Mouse (Mus musculus) CH12.LX (cell line): ENCODE results near the gene Edem2. TPM values are rescaled to one million over a fixed set of nuclear protein-coding genes. Genes with fewer than 3 reads are reported as not detected.

Source experiments
- DNase-seq: peaks from one replicate; pipeline ENCODE4 v3.0.0-alpha.2; 2013; ENCODE audit errors: extremely low read depth
- H3K27ac ChIP-seq: 2 replicates; pipeline ENCODE4 v1.5.1; 2012; ENCODE audit warnings: low read depth, mild to moderate bottlenecking, control low read depth, moderate library complexity; ENCODE audit not compliant: insufficient read depth
- H3K27me3 ChIP-seq: replicated peaks from 2 replicates; pipeline ENCODE3; 2012; ENCODE audit warnings: inconsistent platforms
- H3K36me3 ChIP-seq, 2 experiments: replicated peaks in 1 of 2; 2 replicates each; pipeline versions ENCODE3 to v1.6.1; 2012; ENCODE audit warnings: inconsistent platforms in 1 of 2, low read length in 1 of 2, mild to moderate bottlenecking in 1 of 2, mixed read lengths in 1 of 2, moderate library complexity in 1 of 2; ENCODE audit not compliant: control insufficient read depth in 1 of 2, insufficient read depth in 1 of 2
- H3K4me1 ChIP-seq, 2 experiments: 2 replicates each; pipeline ENCODE4 v1.6.1; 2012; ENCODE audit warnings: inconsistent platforms in 1 of 2, moderate library complexity in 1 of 2; ENCODE audit not compliant: insufficient read depth in 2 of 2, control insufficient read depth in 1 of 2
- H3K4me2 ChIP-seq: 2 replicates; pipeline ENCODE4 v1.6.1; 2012; ENCODE audit warnings: low read depth, mild to moderate bottlenecking, control low read depth; ENCODE audit not compliant: poor library complexity, insufficient read depth, severe bottlenecking
- H3K4me3 ChIP-seq, 3 experiments: fragments of 150-350 bp in 1 of 3; sonication (generic) in 1 of 3; replicated peaks in 1 of 3; 2 replicates each; pipeline versions ENCODE3 to v1.5.1; 2011 to 2012; ENCODE audit warnings: low read depth in 2 of 3, low read length in 2 of 3, mild to moderate bottlenecking in 2 of 3, moderate library complexity in 2 of 3, control low read depth in 1 of 3, improper control_type of control experiment in 1 of 3, inconsistent platforms in 1 of 3, mixed read lengths in 1 of 3; ENCODE audit not compliant: poor library complexity in 1 of 3
- H3K79me2 ChIP-seq: replicated peaks from 2 replicates; pipeline ENCODE4 v1.6.1; 2012; ENCODE audit warnings: mild to moderate bottlenecking, moderate library complexity; ENCODE audit not compliant: control insufficient read depth, poor library complexity, insufficient read depth, severe bottlenecking; ENCODE audit errors: extremely low read depth
- H3K9ac ChIP-seq: 2 replicates; pipeline ENCODE4 v1.6.1; 2012; ENCODE audit warnings: low read depth, mild to moderate bottlenecking, control low read depth, moderate library complexity; ENCODE audit not compliant: insufficient read depth
- H3K9me3 ChIP-seq: replicated peaks from 2 replicates; pipeline ENCODE3; 2012; ENCODE audit warnings: low read length, inconsistent platforms, mixed read lengths
- BHLHE40 ChIP-seq: IDR thresholded peaks from 2 replicates; pipeline ENCODE4 v1.6.1; 2011; ENCODE audit warnings: mild to moderate bottlenecking, low read depth, low read length, improper control_type of control experiment
- CHD1 ChIP-seq: IDR thresholded peaks from 2 replicates; pipeline ENCODE4 v1.6.1; 2012; ENCODE audit warnings: low read depth, low read length, improper control_type of control experiment, inconsistent platforms
- CHD2 ChIP-seq: IDR thresholded peaks from 2 replicates; pipeline ENCODE4 v1.6.1; 2011; ENCODE audit warnings: low read length, improper control_type of control experiment
- CTCF ChIP-seq, 2 experiments: IDR thresholded peaks in 1 of 2; conservative IDR thresholded peaks in 1 of 2; 2 replicates each; pipeline ENCODE4 v1.5.1; 2011 to 2012; ENCODE audit warnings: low read depth in 2 of 2, low read length in 2 of 2, improper control_type of control experiment in 1 of 2, inconsistent platforms in 1 of 2, mild to moderate bottlenecking in 1 of 2, moderate library complexity in 1 of 2
- ELF1 ChIP-seq: IDR thresholded peaks from 2 replicates; pipeline ENCODE4 v1.6.1; 2014; ENCODE audit warnings: low read depth, mild to moderate bottlenecking, inconsistent platforms, low read length, improper control_type of control experiment
- EP300 ChIP-seq: IDR thresholded peaks from 2 replicates; pipeline ENCODE4 v1.6.1; 2011; ENCODE audit warnings: low read length, improper control_type of control experiment
- ETS1 ChIP-seq: conservative IDR thresholded peaks from 2 replicates; pipeline ENCODE4 v1.6.1; 2012; ENCODE audit warnings: low read depth, mild to moderate bottlenecking, inconsistent platforms, low read length, improper control_type of control experiment, moderate library complexity
- GABPA ChIP-seq: IDR thresholded peaks from 2 replicates; pipeline ENCODE4 v1.6.1; 2012; ENCODE audit warnings: low read depth, low read length, improper control_type of control experiment, inconsistent platforms; ENCODE audit not compliant: insufficient replicate concordance
- HCFC1 ChIP-seq: IDR thresholded peaks from 2 replicates; pipeline ENCODE4 v1.6.1; 2012; ENCODE audit warnings: low read depth, mild to moderate bottlenecking, inconsistent platforms, low read length, improper control_type of control experiment
- JUN ChIP-seq: IDR thresholded peaks from 2 replicates; pipeline ENCODE4 v1.6.1; 2011; ENCODE audit warnings: low read depth, mild to moderate bottlenecking, low read length, improper control_type of control experiment, moderate library complexity; ENCODE audit not compliant: insufficient read depth
- JUND ChIP-seq: conservative IDR thresholded peaks from 2 replicates; pipeline ENCODE4 v1.6.1; 2011; ENCODE audit warnings: low read depth, low read length, improper control_type of control experiment
- KAT2A ChIP-seq: IDR thresholded peaks from 2 replicates; pipeline ENCODE4 v1.6.1; 2012; ENCODE audit warnings: low read length, improper control_type of control experiment, inconsistent platforms; ENCODE audit not compliant: insufficient replicate concordance
- MAFK ChIP-seq: IDR thresholded peaks from 2 replicates; pipeline ENCODE4 v1.6.1; 2011; ENCODE audit warnings: low read length, improper control_type of control experiment; ENCODE audit not compliant: insufficient replicate concordance
- MAX ChIP-seq: IDR thresholded peaks from 2 replicates; pipeline ENCODE4 v1.6.1; 2011; ENCODE audit warnings: low read length, improper control_type of control experiment
- MEF2A ChIP-seq: IDR thresholded peaks from 2 replicates; pipeline ENCODE4 v1.6.1; 2014; ENCODE audit warnings: low read depth, mild to moderate bottlenecking, inconsistent platforms, low read length, improper control_type of control experiment, borderline replicate concordance
- MXI1 ChIP-seq: IDR thresholded peaks from 2 replicates; pipeline ENCODE4 v1.6.1; 2011; ENCODE audit warnings: mild to moderate bottlenecking, low read depth, low read length, improper control_type of control experiment
- MYC ChIP-seq: IDR thresholded peaks from 2 replicates; pipeline ENCODE4 v1.6.1; 2011; ENCODE audit warnings: low read depth, mild to moderate bottlenecking, improper control_type of control experiment, low read length
- NELFE ChIP-seq: IDR thresholded peaks from 2 replicates; pipeline ENCODE4 v1.6.1; 2011; ENCODE audit warnings: low read depth, low read length, improper control_type of control experiment
- NRF1 ChIP-seq: IDR thresholded peaks from 2 replicates; pipeline ENCODE4 v1.6.1; 2014; ENCODE audit warnings: low read depth, mild to moderate bottlenecking, inconsistent platforms, low read length, improper control_type of control experiment, moderate library complexity
- POLR2A ChIP-seq: IDR thresholded peaks from 2 replicates; pipeline ENCODE4 v1.6.1; 2011; ENCODE audit warnings: low read depth, mild to moderate bottlenecking, improper control_type of control experiment, low read length
- POLR2AphosphoS2 ChIP-seq: IDR thresholded peaks from 2 replicates; pipeline ENCODE4 v1.6.1; 2011; ENCODE audit warnings: low read depth, low read length, improper control_type of control experiment
- RAD21 ChIP-seq: IDR thresholded peaks from 2 replicates; pipeline ENCODE4 v1.6.1; 2011; ENCODE audit warnings: low read depth, mild to moderate bottlenecking, low read length, improper control_type of control experiment, moderate library complexity
- RCOR1 ChIP-seq: conservative IDR thresholded peaks from 2 replicates; pipeline ENCODE4 v1.6.1; 2012; ENCODE audit warnings: low read depth, mild to moderate bottlenecking, inconsistent platforms, low read length, improper control_type of control experiment
- SIN3A ChIP-seq: IDR thresholded peaks from 2 replicates; pipeline ENCODE4 v1.6.1; 2012; ENCODE audit warnings: low read length, improper control_type of control experiment, inconsistent platforms
- SMC3 ChIP-seq: IDR thresholded peaks from 2 replicates; pipeline ENCODE4 v1.6.1; 2011; ENCODE audit warnings: low read depth, low read length, improper control_type of control experiment
- TBP ChIP-seq: conservative IDR thresholded peaks from 2 replicates; pipeline ENCODE4 v1.6.1; 2011; ENCODE audit warnings: low read depth, low read length, improper control_type of control experiment
- TCF12 ChIP-seq: IDR thresholded peaks from 2 replicates; pipeline ENCODE4 v1.6.1; 2014; ENCODE audit warnings: low read depth, mild to moderate bottlenecking, inconsistent platforms, low read length, improper control_type of control experiment
- USF1 ChIP-seq: IDR thresholded peaks from 2 replicates; pipeline ENCODE4 v1.6.1; 2014; ENCODE audit warnings: low read depth, mild to moderate bottlenecking, inconsistent platforms, low read length, improper control_type of control experiment
- USF2 ChIP-seq: conservative IDR thresholded peaks from 2 replicates; pipeline ENCODE4 v1.6.1; 2011; ENCODE audit warnings: low read depth, low read length, improper control_type of control experiment
- ZC3H11A ChIP-seq: IDR thresholded peaks from 2 replicates; pipeline ENCODE4 v1.6.1; 2012; ENCODE audit warnings: low read depth, mild to moderate bottlenecking, inconsistent platforms, low read length, improper control_type of control experiment
- ZKSCAN1 ChIP-seq: IDR thresholded peaks from 2 replicates; pipeline ENCODE4 v1.6.1; 2012; ENCODE audit warnings: low read depth, inconsistent platforms, low read length, improper control_type of control experiment, borderline replicate concordance
- ZMIZ1 ChIP-seq: IDR thresholded peaks from 2 replicates; pipeline ENCODE4 v1.6.1; 2012; ENCODE audit warnings: low read depth, mild to moderate bottlenecking, inconsistent platforms, low read length, improper control_type of control experiment
- ZNF384 ChIP-seq: IDR thresholded peaks from 2 replicates; pipeline ENCODE4 v1.6.1; 2012; ENCODE audit warnings: low read depth, low read length, improper control_type of control experiment, inconsistent platforms
- dilution Hi-C: fragments of 300-500 bp; cut with MboI; formaldehyde crosslinking; loops from 2 replicates; pipeline ENCODE4 v1.14.3; 2020; ENCODE audit warnings: low sequenced_read_pairs; ENCODE audit not compliant: extremely low pct_unique_long_range_greater_than_20kb, extremely low pct_ligation_motif_present
- in situ Hi-C: fragments of 300-500 bp; cut with MboI; formaldehyde crosslinking; loops from 3 replicates; pipeline ENCODE4 v1.14.3; 2019; ENCODE audit warnings: low sequenced_read_pairs, low pct_ligation_motif_present, low pct_unique_long_range_greater_than_20kb, mixed read lengths
- polyA plus RNA-seq: library from polyadenylated mRNA; unstranded; fragments of >175 nt; gene quantifications from 2 replicates; pipeline ENCODE4 v1.2.1, GENCODE M21; 2012; ENCODE audit warnings: low read depth; ENCODE audit not compliant: insufficient read length
- total RNA-seq, 2 experiments: library from RNA; depleted of rRNA; stranded (reverse); fragments of 300-350 nt in 1 of 2; fragments of >200 nt in 1 of 2; gene quantifications; 2 replicates each; pipeline ENCODE4 v1.2.3; 2012 to 2014

The Edem2 gene
- total RNA-seq (2012; rRNA removed), result 69.3 and 71.8 TPM in 2 replicates
- 48.7 and 53.1 TPM in 2 replicates for total RNA-seq (2014; rRNA removed)
- polyA plus RNA-seq, result 38.5 and 42.5 TPM in 2 replicates

- peak within 1 kb of the TSS; percentile 75 to 97 (median 89) for H3K4me3 ChIP-seq
- in situ Hi-C loops (no loop called here), dilution Hi-C loops (no loop called here)
- peak within 1 kb of the TSS; percentile 30 for H3K9ac ChIP-seq
- peaks cover 6 to 14% of the 10 kb centered on the region in 2 experiments; a peak in 3 of 4 replicates for H3K4me1 ChIP-seq
- DNase-seq, result peak; percentile 93
- H3K36me3 ChIP-seq, result peaks cover 9 to 29% of the 10 kb centered on the region in 2 experiments
- no peaks in the 10 kb centered on the region for H3K9me3 ChIP-seq
- TF ChIP-seq HCFC1, result peak; percentile 99
- TF ChIP-seq USF1, result no peak
- TF ChIP-seq RAD21, result no peak
- TF ChIP-seq CTCF (conservative IDR thresholded peaks at IDR 0.05 in 1 of 2, IDR thresholded peaks at IDR 0.05 in 1 of 2; ENCODE audit: low read depth in 2 of 2, low read length in 2 of 2), result no peak
- TF ChIP-seq USF2, result no peak
- peak; percentile 91 for TF ChIP-seq NELFE
- TF ChIP-seq MYC, result peak; percentile 88
- peak; percentile 12; the same call in 1 of the 2 replicates for TF ChIP-seq MEF2A
- peak; percentile 73 for TF ChIP-seq MXI1
- TF ChIP-seq TCF12, result peak; percentile 66; the same call in 1 of the 2 replicates
- TF ChIP-seq CHD2, result no peak
- TF ChIP-seq JUND, result no peak
- no peak for TF ChIP-seq SMC3
- peak; percentile 100 for TF ChIP-seq ELF1
- peak; percentile 92 for TF ChIP-seq TBP
- no peak for TF ChIP-seq JUN
- TF ChIP-seq KAT2A, result peak; percentile 97; the same call in 1 of the 2 replicates
- no peak for TF ChIP-seq RCOR1
- no peak; the same call in 1 of the 2 replicates for TF ChIP-seq ZMIZ1
- TF ChIP-seq NRF1, result peak; percentile 93
- no peak for TF ChIP-seq BHLHE40
- no peak for TF ChIP-seq MAFK
- TF ChIP-seq ZC3H11A, result no peak
- TF ChIP-seq POLR2AphosphoS2, result peak; percentile 65; the same call in 1 of the 2 replicates
- no peak for TF ChIP-seq CHD1
- no peak; the same call in 1 of the 2 replicates for TF ChIP-seq MAX
- TF ChIP-seq POLR2A, result peak; percentile 90
- no peak for TF ChIP-seq ETS1
- TF ChIP-seq ZNF384, result no peak
- peak; percentile 94; the same call in 1 of the 2 replicates for TF ChIP-seq SIN3A
- TF ChIP-seq EP300, result no peak
- peak; percentile 65; the same call in 1 of the 2 replicates for TF ChIP-seq GABPA
- TF ChIP-seq ZKSCAN1, result no peak
- TF ChIP-seq, all 38 proteins: peak for 14
- Histone ChIP-seq H3K79me2 (peaks cover 4% of the 10 kb centered on the region), H3K27ac (peak within 1 kb of the TSS; percentile 2; the same call in 1 of the 2 replicates), H3K4me2 (peak within 1 kb of the TSS; percentile 91), H3K27me3 (no peaks in the 10 kb centered on the region)
Measured at GRCm38 (mm10) chr2:155729158-155729645, at the start of gene Edem2. Gene Edem2, minus strand, starts transcription at chr2:155729475.
